Mouse (Mus musculus) forebrain, embryonic 16.5 days (tissue): ENCODE data around the gene Mapk3. TPM values are rescaled to one million over a fixed set of nuclear protein-coding genes. Genes with fewer than 3 reads are reported as not detected.
A peak's percentile ranks its signal among the peaks of the same experiment; 100 is the strongest.

ENCODE experiments used
- ATAC-seq: fragments of 200-750 bp; cut with Nextera tagmentation; 2 replicates; pipeline ENCODE4 v1.8.0; 2017; ENCODE audit warnings: mild to moderate bottlenecking, moderate library complexity
- H3K27ac ChIP-seq: fragments of 300-500 bp; sonication (generic); 2 replicates; pipeline ENCODE4 v1.5.1; 2014; ENCODE audit warnings: low read length, control low read depth
- H3K27me3 ChIP-seq: fragments of 300-500 bp; sonication (generic); replicated peaks from 2 replicates; pipeline ENCODE4 v1.6.1; 2014; ENCODE audit warnings: low read length; ENCODE audit not compliant: control insufficient read depth, insufficient read depth
- H3K36me3 ChIP-seq: fragments of 300-500 bp; sonication (generic); 2 replicates; pipeline ENCODE4 v1.6.1; 2014; ENCODE audit not compliant: control insufficient read depth, insufficient read depth
- H3K4me1 ChIP-seq: fragments of 300-500 bp; sonication (generic); replicated peaks from 2 replicates; pipeline ENCODE4 v1.6.1; 2014; ENCODE audit warnings: low read length; ENCODE audit not compliant: control insufficient read depth, insufficient read depth
- H3K4me2 ChIP-seq: fragments of 300-500 bp; sonication (generic); 2 replicates; pipeline ENCODE4 v1.6.1; 2014; ENCODE audit warnings: mild to moderate bottlenecking, low read length, control low read depth
- H3K4me3 ChIP-seq: fragments of 300-500 bp; sonication (generic); replicated peaks from 2 replicates; pipeline ENCODE4 v1.5.1; 2014; ENCODE audit warnings: mild to moderate bottlenecking, low read length, control low read depth
- H3K9ac ChIP-seq: fragments of 300-500 bp; sonication (generic); replicated peaks from 2 replicates; pipeline ENCODE4 v1.6.1; 2014; ENCODE audit warnings: low read depth, low read length, control low read depth
- H3K9me3 ChIP-seq: fragments of 300-500 bp; sonication (generic); 2 replicates; pipeline ENCODE4 v1.6.1; 2016; ENCODE audit warnings: low read length; ENCODE audit not compliant: control insufficient read depth
- WGBS: fragments of 180-500 bp; shearing (Covaris S2); extraction: QIAGEN DNeasy Blood & Tissue Kit; methylation state at CpG from one replicate; pipeline ENCODE4 v1.1.7; 2014; 5-methylcytosine and 5-hydroxymethylcytosine counted together
- polyA plus RNA-seq: library from polyadenylated mRNA; unstranded; fragments of >200 nt; fragmentation: Nextera tagmentation; extraction: Ambion mirVana; gene quantifications from 2 replicates; pipeline ENCODE4 v1.2.1, GENCODE M21; 2015

Gene Mapk3
- polyA plus RNA-seq, 1 experiment from 2014 or later, result 100.0 TPM

DNA sequence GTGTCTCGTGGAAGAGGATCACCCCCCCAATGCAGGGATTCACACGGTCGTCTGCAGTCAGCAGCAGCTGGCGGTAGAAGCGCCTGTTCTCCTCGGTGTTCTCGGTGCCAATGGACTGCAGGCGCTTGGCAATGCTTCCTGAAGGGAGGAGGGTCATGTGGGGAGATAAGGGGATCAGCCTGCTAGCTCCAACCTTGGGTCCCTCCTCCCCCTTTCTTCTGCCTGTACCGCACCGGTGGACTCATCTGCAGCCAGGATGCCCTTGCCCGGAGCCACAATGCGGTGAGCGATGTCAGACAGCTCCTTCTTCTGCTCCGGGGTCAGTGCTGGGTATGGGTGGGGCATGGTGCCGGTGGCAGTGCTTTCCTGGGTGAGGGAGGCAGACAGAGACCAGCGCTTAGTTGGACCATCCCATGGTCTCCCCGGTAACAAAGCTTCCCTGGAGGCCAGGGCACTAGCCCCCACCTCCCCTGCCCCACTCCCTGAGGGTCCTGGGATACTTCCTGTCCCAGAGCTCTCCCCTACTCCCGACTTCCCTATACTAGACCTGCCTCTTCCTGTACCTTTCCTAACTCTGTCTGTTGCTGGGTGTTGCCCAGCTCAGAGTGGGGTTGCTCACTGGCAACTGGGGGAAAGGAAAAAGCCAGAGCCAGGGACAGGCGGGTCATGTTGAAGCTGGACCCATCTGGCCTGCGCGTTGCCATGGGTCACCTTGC, 38.2 kb downstream of the Mapk3 start, which contains the start of gene Fam57b:
Gene Fam57b, plus strand, starts transcription at position 258 of the 716 bp plus-strand sequence.
- Histone ChIP-seq H3K36me3 (peaks cover 10% of the 10 kb centered on the region), H3K27me3 (no peaks in the 10 kb centered on the region), H3K27ac (peak within 1 kb of the TSS; percentile 96), H3K4me1 (peaks cover 27% of the 10 kb centered on the region), H3K4me3 (peak within 1 kb of the TSS; percentile 64), H3K9me3 (no peaks in the 10 kb centered on the region), H3K9ac (peak within 1 kb of the TSS; percentile 72), H3K4me2 (peak within 1 kb of the TSS; percentile 94)
- 21% methylated on average over 21 of the region's 21 CpGs for WGBS
- ATAC-seq, result no peak

DNA sequence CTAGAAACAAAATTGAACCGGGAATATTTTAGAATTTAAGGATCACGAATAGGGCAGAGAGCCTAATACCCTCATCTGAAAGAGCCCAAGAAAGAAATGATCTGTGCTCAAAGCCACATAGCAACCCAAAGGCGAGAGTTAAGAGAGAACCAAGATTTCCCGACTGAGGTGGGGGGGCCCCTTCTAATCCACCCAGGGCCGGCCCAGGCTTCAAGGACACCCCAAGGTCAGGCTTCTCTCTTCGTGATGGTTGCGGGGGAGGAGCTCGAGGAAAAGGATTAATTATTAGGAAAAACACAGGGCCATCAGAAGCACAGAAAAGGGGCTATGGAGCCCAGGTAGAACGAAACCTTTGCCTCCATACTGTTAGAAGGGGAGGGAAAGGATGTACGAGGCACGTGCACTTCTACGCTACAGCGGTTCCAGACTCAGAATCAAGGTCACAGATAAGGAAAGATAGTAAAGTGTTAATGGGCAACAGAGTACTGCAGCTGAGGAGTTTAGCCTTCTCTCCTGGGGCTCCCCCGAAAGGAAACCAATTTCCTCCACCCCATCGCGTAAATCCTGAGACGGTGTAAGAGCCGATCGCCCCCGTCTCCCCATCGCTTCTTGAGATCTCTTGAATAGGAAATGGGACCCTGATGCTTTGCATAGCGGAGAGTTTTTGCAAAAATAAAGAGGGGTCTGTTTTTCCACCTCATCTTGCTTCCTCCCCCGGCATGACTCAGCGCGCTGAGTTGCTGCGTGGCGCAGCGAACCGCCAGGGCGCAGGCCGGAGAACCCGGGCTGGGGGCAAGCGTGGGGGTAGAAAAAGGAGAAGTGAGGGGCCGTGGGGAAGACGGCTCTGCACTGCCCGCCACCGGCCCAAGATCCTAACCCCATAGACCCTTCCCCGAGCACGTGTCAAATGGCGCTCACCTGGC, 39.0 kb downstream of the Mapk3 start:
- under 1% methylated on average over 40 of the region's 40 CpGs for whole genome bisulfite sequencing
- Histone ChIP-seq H3K27me3 (no peaks in the 10 kb centered on the region), H3K9me3 (no peaks in the 10 kb centered on the region), H3K27ac (peak overlapping the region; percentile 96), H3K36me3 (peaks cover 10% of the 10 kb centered on the region), H3K4me1 (peaks cover 22% of the 10 kb centered on the region), H3K4me3 (peak overlapping the region; percentile 64), H3K9ac (peak overlapping the region; percentile 72), H3K4me2 (peak overlapping the region; percentile 94)
- ATAC-seq, result no peak

DNA sequence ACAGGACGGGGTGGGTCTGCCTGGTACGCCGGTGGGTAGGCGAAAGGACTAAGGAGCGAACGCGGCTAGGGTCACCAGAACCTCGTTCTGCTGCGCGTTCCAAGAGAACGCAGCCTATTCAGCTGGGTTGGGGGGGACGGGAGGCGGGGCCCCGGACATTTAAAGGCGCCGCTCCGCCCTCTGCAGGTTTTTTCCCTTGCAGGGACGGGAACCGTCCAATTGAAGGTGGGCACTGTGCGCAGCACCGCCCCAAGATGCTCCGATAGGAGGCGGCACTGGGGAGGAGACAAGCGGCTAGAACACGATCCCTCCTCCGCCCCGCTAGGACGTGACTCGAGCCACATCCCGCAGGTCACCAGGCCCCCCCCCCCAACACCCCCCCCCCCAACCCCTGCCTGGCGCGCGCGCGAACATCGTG, 39.7 kb downstream of the Mapk3 start:
- Histone ChIP-seq H3K9ac (peak overlapping the region; percentile 79), H3K4me3 (peak overlapping the region; percentile 64), H3K27ac (peak overlapping the region; percentile 96), H3K27me3 (no peaks in the 10 kb centered on the region), H3K4me2 (peak overlapping the region; percentile 94), H3K4me1 (peaks cover 22% of the 10 kb centered on the region), H3K9me3 (no peaks in the 10 kb centered on the region), H3K36me3 (peaks cover 10% of the 10 kb centered on the region)
- 0% methylated on average over 24 of the region's 36 CpGs for WGBS
- peak; percentile 98 for ATAC-seq

DNA sequence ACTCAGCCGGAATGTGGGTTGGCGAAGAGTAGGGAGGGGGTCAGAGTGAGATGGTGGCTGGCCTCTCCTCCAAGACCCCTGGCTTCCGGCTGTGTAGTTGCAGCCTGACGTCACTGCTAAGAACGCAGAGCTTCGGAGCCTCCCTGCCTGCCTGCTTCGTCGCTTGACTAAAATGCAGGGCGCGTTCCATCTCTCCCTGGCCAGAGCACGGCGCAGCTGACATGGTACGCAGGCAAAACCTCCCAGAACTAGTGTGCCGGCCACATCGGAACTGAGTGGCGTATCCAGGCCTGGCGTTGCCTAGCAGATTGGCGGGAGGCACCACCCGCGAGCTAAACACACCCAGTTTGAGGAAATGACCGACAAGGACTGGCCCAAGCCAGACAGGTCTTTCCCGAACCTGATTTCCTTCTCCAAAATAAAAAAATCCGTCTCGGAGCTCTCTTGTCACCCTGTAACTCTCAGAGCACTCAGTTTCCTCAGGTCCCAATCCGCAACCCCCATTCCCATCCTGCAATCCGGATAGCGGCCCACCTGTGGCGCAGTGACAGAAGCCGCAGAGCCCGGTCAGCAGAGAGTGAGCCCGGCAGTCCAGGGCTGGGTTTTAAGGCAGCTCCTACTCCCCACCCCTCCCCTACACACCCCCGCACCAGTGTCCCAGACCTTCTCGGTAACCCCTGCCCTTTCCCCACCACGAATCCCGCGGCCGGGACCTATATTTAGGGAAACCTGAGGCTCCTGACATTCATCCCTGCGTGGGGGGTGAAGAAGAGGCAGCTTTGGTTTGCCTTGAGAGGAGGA, 40.3 kb downstream of the Mapk3 start:
- peak; percentile 89 for ATAC-seq
- peak overlapping the region; percentile 79 for H3K9ac ChIP-seq
- peaks cover 9% of the 10 kb centered on the region for H3K36me3 ChIP-seq
- H3K27me3 ChIP-seq, result no peaks in the 10 kb centered on the region
- H3K27ac ChIP-seq, result peak overlapping the region; percentile 96
- H3K4me2 ChIP-seq, result peak overlapping the region; percentile 94
- no peaks in the 10 kb centered on the region for H3K9me3 ChIP-seq
- peaks cover 22% of the 10 kb centered on the region for H3K4me1 ChIP-seq
- peak overlapping the region; percentile 64 for H3K4me3 ChIP-seq
- WGBS, result 1% methylated on average over 38 of the region's 38 CpGs

DNA sequence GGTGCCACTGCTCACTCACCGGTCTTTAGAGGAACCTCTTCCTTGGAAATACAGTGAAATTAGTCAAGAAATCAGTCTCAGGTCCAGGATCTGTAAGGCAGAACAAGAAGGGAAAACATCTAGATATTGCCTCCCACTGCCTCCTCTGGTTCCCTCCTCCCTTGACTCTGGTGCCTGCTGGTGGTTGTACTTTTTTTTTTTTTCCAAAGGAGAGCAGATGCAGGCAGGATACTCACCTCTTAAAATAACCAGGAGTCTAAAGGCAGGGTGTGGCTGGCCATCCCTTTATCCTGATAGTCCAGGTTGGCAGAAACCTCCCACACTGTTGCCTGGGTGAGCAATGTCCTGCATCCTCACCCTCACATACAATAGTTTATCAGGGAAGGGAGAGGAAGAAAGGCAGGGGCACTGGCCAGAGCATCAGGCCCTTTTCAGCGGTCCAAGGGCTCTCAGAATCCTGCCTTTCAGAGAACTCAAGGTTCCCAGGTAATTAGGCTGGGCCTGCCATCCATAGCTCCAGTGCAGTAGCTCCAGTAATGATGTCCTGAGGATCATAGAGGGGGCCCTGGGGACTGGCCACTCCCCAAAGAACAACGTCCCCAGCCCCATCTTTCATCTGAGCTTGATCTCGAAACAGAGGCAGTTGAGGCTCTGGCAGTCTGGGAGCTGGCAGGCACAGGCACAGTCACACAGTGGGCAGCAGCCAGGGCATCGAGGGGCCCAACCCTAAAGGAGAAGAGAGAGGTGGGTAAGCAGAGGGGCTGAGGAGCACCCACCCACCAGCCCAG, 41.1 kb downstream of the Mapk3 start:
- H3K9me3 ChIP-seq, result no peaks in the 10 kb centered on the region
- WGBS, result 25% methylated on average over 5 of the region's 5 CpGs
- peak overlapping the region; percentile 64 for H3K4me3 ChIP-seq
- peak overlapping the region; percentile 94 for H3K4me2 ChIP-seq
- no peak for ATAC-seq
- peaks cover 22% of the 10 kb centered on the region for H3K4me1 ChIP-seq
- H3K9ac ChIP-seq, result peak overlapping the region; percentile 79
- H3K36me3 ChIP-seq, result peaks cover 7% of the 10 kb centered on the region
- peak overlapping the region; percentile 96 for H3K27ac ChIP-seq
- H3K27me3 ChIP-seq, result no peaks in the 10 kb centered on the region

DNA sequence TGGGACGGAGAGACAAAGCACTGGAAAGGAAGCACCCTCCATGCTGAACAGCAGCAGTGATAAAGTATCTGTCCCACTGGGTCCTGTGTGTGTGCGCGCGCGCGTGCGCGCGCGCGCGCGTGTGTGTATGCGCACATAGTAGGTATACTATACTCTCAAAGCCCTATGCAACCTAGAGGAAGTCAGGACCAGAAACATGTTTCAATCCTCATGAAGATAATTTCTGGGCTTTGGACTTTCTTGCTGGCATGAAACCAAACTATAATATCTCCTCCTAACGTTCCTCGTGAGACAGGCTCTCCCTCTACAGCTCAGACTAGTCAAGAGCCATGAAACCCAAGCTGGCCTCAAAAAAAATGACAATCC, 41.6 kb downstream of the Mapk3 start:
- no peaks in the 10 kb centered on the region for H3K27me3 ChIP-seq
- H3K27ac ChIP-seq, result no peak overlapping the region
- ATAC-seq, result no peak
- 97% methylated on average over 16 of the region's 16 CpGs for whole genome bisulfite sequencing
- peaks cover 3% of the 10 kb centered on the region; the same call in 1 of the 2 replicates for H3K36me3 ChIP-seq
- no peak overlapping the region for H3K4me3 ChIP-seq
- H3K9me3 ChIP-seq, result no peaks in the 10 kb centered on the region
- peaks cover 22% of the 10 kb centered on the region for H3K4me1 ChIP-seq
- no peak overlapping the region for H3K4me2 ChIP-seq
- H3K9ac ChIP-seq, result no peak overlapping the region

DNA sequence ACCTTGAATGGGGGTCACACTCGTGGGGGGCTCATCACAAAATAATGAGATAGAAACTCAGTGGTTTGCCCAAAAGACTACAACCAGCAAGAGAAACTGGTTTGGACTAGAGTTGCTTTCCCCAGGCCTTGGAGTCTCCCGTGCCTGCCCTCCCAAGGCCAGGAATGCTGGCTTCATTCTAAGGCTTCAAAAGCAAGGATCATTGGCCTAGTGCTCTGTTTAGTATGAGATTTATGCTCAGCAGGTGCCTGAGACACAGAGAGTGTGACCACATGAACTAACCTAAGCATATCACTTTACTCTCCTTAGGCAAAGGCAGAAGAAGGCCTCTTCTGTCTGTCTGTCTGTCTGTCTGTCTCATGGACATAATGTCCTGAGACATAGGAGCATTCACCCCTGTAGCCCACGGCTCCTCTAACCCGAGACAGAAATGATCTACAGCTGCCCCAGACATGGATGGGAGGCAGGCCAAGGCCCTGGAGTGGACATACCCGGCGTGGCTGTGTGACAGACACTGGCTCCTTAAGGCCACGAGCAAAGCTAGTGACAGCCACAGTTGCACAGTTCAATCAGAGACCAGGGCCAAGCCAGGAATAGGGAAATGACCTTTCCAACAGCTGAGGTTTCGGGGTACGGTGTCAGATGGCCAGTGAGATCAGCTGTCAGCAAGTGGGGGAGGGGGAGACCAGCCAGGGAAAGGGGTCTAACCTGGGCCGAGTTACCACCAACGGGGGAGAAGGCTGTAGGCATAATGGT, 42.9 kb downstream of the Mapk3 start:
- Histone ChIP-seq H3K36me3 (no peaks in the 10 kb centered on the region), H3K27ac (no peak overlapping the region), H3K9me3 (no peaks in the 10 kb centered on the region), H3K27me3 (no peaks in the 10 kb centered on the region), H3K4me2 (no peak overlapping the region), H3K4me1 (peaks cover 16% of the 10 kb centered on the region), H3K4me3 (no peak overlapping the region), H3K9ac (no peak overlapping the region)
- 94% methylated on average over 11 of the region's 11 CpGs for WGBS
- ATAC-seq, result no peak

DNA sequence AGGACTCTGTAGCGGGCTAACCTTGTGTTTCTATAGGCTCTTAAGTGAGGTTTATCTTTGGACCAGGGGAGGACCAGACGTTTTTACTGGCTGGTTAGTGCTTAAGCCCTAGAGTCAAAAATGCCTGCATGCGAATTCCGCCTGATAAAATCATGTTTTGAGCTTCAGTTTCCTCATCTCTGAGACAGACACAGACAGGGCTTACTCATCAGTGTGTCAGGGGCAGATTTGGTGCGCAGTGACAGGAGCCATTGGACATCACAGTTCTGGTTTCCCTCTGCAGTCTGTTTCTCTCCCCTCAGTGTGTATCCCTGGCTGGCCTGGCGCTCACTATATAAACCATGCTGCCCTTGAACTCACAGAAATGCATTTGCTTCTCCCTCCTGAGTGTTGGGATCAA, 43.8 kb downstream of the Mapk3 start:
- H3K4me1 ChIP-seq, result peaks cover 15% of the 10 kb centered on the region
- H3K27me3 ChIP-seq, result no peaks in the 10 kb centered on the region
- 92% methylated on average over 6 of the region's 6 CpGs for WGBS
- H3K36me3 ChIP-seq, result no peaks in the 10 kb centered on the region
- H3K4me2 ChIP-seq, result no peak overlapping the region
- H3K4me3 ChIP-seq, result no peak overlapping the region
- H3K9me3 ChIP-seq, result no peaks in the 10 kb centered on the region
- H3K27ac ChIP-seq, result no peak overlapping the region
- no peak for ATAC-seq
- H3K9ac ChIP-seq, result no peak overlapping the region
